30 mouse cellular contexts compared by ENCODE assay signal in genomic region chr8:10785801-10786200, GRCm38 (mm10).
A peak's percentile ranks its signal among the peaks of the same experiment; 100 is the strongest.
DNase-seq lines count a peak whose midpoint lies in the region; ATAC-seq and TF ChIP-seq lines count a peak whose summit lies in the region.
"Had no signal": no experiment of that assay in that cellular context is flagged by ENCODE, and none has a peak within 500 bp of the region (broad histone marks: within the 10 kb centered on the region; RNA-seq: fewer than 3 reads in every experiment).

No protein-coding gene starts in this region.

- no peaks in the 10 kb centered on the region for H3K27me3 ChIP-seq in embryonic facial prominence, embryonic 11.5 days (ENCODE audit: control insufficient read depth, insufficient read depth, low read length)
- H3K27me3 ChIP-seq in embryonic facial prominence, embryonic 10.5 days (replicated peaks; ENCODE audit: low read depth, poor library complexity, severe bottlenecking): no peaks in the 10 kb centered on the region
- 0 out of 2 replicates have a peak, but pooled peaks cover 5% of the 10 kb centered on the region for H3K27me3 ChIP-seq in hindbrain, embryonic 10.5 days (ENCODE audit: insufficient read depth, poor library complexity, severe bottlenecking)
- H3K27me3 ChIP-seq in hindbrain, embryonic 12.5 days: no peaks in the 10 kb centered on the region
- no peaks in the 10 kb centered on the region for H3K27me3 ChIP-seq in midbrain, embryonic 14.5 days (ENCODE audit: control insufficient read depth, insufficient read depth, low read length)
- no peaks in the 10 kb centered on the region for H3K27me3 ChIP-seq in midbrain, postnatal 0 days (ENCODE audit: insufficient read depth, low read length)
- H3K27me3 ChIP-seq: heart, embryonic 13.5 days; limb, embryonic 15.5 days; liver, embryonic 13.5 days; neural tube, embryonic 12.5 days; Patski had no signal

- H3K27ac ChIP-seq in embryonic facial prominence, embryonic 11.5 days (replicated peaks; ENCODE audit: low read depth, low read length): no peak overlapping the region
- no peak overlapping the region for H3K27ac ChIP-seq in embryonic facial prominence, embryonic 10.5 days (replicated peaks)
- 0 out of 2 replicates have a peak overlapping the region, but pooled peaks have one; percentile 16 for H3K27ac ChIP-seq in hindbrain, embryonic 10.5 days
- no peak overlapping the region for H3K27ac ChIP-seq in hindbrain, embryonic 12.5 days
- no peak overlapping the region for H3K27ac ChIP-seq in midbrain, embryonic 14.5 days (replicated peaks; ENCODE audit: low read depth, low read length)
- H3K27ac ChIP-seq in midbrain, postnatal 0 days (ENCODE audit: low read depth, low read length): no peak overlapping the region
- H3K27ac ChIP-seq: heart, embryonic 13.5 days; limb, embryonic 10.5 days; limb, embryonic 15.5 days; liver, embryonic 13.5 days; midbrain, embryonic 12.5 days; neural tube, embryonic 12.5 days had no signal

- TF ChIP-seq CTCF in midbrain, postnatal 0 days (IDR thresholded peaks at IDR 0.05): no peak

- no peak overlapping the region for H3K4me3 ChIP-seq in embryonic facial prominence, embryonic 11.5 days (ENCODE audit: low read depth, low read length)
- no peak overlapping the region for H3K4me3 ChIP-seq in embryonic facial prominence, embryonic 10.5 days
- H3K4me3 ChIP-seq in hindbrain, embryonic 10.5 days: no peak overlapping the region
- no peak overlapping the region for H3K4me3 ChIP-seq in hindbrain, embryonic 12.5 days
- no peak overlapping the region for H3K4me3 ChIP-seq in midbrain, embryonic 14.5 days (replicated peaks; ENCODE audit: low read depth, low read length)
- no peak overlapping the region for H3K4me3 ChIP-seq in midbrain, postnatal 0 days (ENCODE audit: low read depth, low read length)
- H3K4me3 ChIP-seq: heart, embryonic 13.5 days; limb, embryonic 10.5 days; limb, embryonic 15.5 days; liver, embryonic 13.5 days; midbrain, embryonic 12.5 days; myocyte; neural tube, embryonic 12.5 days had no signal

- DNase-seq in embryonic facial prominence, embryonic 11.5 days (ENCODE audit: low spot score): peak; percentile 26
- DNase-seq in embryonic facial prominence, embryonic 10.5 days (ENCODE audit: low spot score): no peak
- DNase-seq in hindbrain, embryonic 10.5 days (ENCODE audit: low spot score): no peak
- peak; percentile 31 for DNase-seq in midbrain, embryonic 14.5 days
- DNase-seq in midbrain, postnatal 0 days (ENCODE audit: low spot score): no peak
- DNase-seq: adrenal gland, postnatal 25 days; cerebellum, adult 18-20 months; cerebellum, postnatal 10 days; gastrocnemius, postnatal 25 days; heart, adult 18-20 months; heart, postnatal 10 days; kidney, adult 18-20 months; kidney, postnatal 4 days; liver, embryonic 13.5 days; lung, adult 18-20 months; lung, postnatal 10 days; right cerebral cortex, adult 18-20 months; spleen, adult 18-20 months; thymus, postnatal 25 days had no signal

- WGBS in embryonic facial prominence, embryonic 11.5 days: 76% methylated on average over 4 of the region's 4 CpGs
- 85% methylated on average over 4 of the region's 4 CpGs for WGBS in embryonic facial prominence, embryonic 10.5 days
- 84% methylated on average over 4 of the region's 4 CpGs for WGBS in hindbrain, embryonic 10.5 days
- WGBS in hindbrain, embryonic 12.5 days: 79% methylated on average over 4 of the region's 4 CpGs
- 68% methylated on average over 4 of the region's 4 CpGs for WGBS in midbrain, embryonic 14.5 days
- 55% methylated on average over 4 of the region's 4 CpGs for WGBS in midbrain, postnatal 0 days

- H3K9me3 ChIP-seq in embryonic facial prominence, embryonic 11.5 days (replicated peaks; ENCODE audit: control insufficient read depth, low read length): no peaks in the 10 kb centered on the region
- no peaks in the 10 kb centered on the region for H3K9me3 ChIP-seq in embryonic facial prominence, embryonic 10.5 days
- H3K9me3 ChIP-seq in hindbrain, embryonic 10.5 days: no peaks in the 10 kb centered on the region
- no peaks in the 10 kb centered on the region for H3K9me3 ChIP-seq in hindbrain, embryonic 12.5 days (replicated peaks)
- H3K9me3 ChIP-seq in midbrain, embryonic 14.5 days (ENCODE audit: control insufficient read depth, low read length): no peaks in the 10 kb centered on the region
- H3K9me3 ChIP-seq in midbrain, postnatal 0 days (ENCODE audit: low read length): no peaks in the 10 kb centered on the region
- H3K9me3 ChIP-seq: G1E; heart, embryonic 13.5 days; limb, embryonic 10.5 days; limb, embryonic 15.5 days; liver, embryonic 13.5 days; midbrain, embryonic 12.5 days; neural tube, embryonic 12.5 days had no signal

- H3K9ac ChIP-seq in embryonic facial prominence, embryonic 11.5 days (replicated peaks; ENCODE audit: low read length): no peak overlapping the region
- no peak overlapping the region for H3K9ac ChIP-seq in hindbrain, embryonic 12.5 days
- H3K9ac ChIP-seq in midbrain, embryonic 14.5 days (replicated peaks; ENCODE audit: low read length): no peak overlapping the region
- H3K9ac ChIP-seq in midbrain, postnatal 0 days (replicated peaks; ENCODE audit: low read length, poor library complexity, severe bottlenecking): no peak overlapping the region
- H3K9ac ChIP-seq: heart, embryonic 13.5 days; limb, embryonic 15.5 days; liver, embryonic 13.5 days; midbrain, embryonic 12.5 days; neural tube, embryonic 12.5 days had no signal

- ATAC-seq in embryonic facial prominence, embryonic 11.5 days (replicated peaks; ENCODE audit: insufficient number of reproducible peaks, low FRiP score, low TSS enrichment, low read depth): no peak
- no peak for ATAC-seq in hindbrain, embryonic 12.5 days (ENCODE audit: low FRiP score)
- no peak for ATAC-seq in midbrain, embryonic 14.5 days (ENCODE audit: low FRiP score, low TSS enrichment)
- ATAC-seq in midbrain, postnatal 0 days (ENCODE audit: low FRiP score): no peak
- no peak for ATAC-seq in erythroblast, adult 5-6 weeks (replicated peaks; ENCODE audit: low FRiP score, poor library complexity, severe bottlenecking)
- ATAC-seq: hindbrain, embryonic 16.5 days; Patski had no signal

- no peaks in the 10 kb centered on the region for H3K36me3 ChIP-seq in embryonic facial prominence, embryonic 11.5 days (replicated peaks; ENCODE audit: control insufficient read depth, insufficient read depth, low read depth, low read length)
- H3K36me3 ChIP-seq in embryonic facial prominence, embryonic 10.5 days (replicated peaks): no peaks in the 10 kb centered on the region
- no peaks in the 10 kb centered on the region for H3K36me3 ChIP-seq in hindbrain, embryonic 10.5 days
- no peaks in the 10 kb centered on the region for H3K36me3 ChIP-seq in hindbrain, embryonic 12.5 days
- H3K36me3 ChIP-seq in midbrain, embryonic 14.5 days (ENCODE audit: control insufficient read depth, insufficient read depth, low read length): no peaks in the 10 kb centered on the region
- no peaks in the 10 kb centered on the region for H3K36me3 ChIP-seq in midbrain, postnatal 0 days (ENCODE audit: insufficient read depth, low read length)
- H3K36me3 ChIP-seq: G1E; heart, embryonic 13.5 days; limb, embryonic 10.5 days; limb, embryonic 15.5 days; liver, embryonic 13.5 days; midbrain, embryonic 12.5 days; neural tube, embryonic 12.5 days had no signal

- H3K4me2 ChIP-seq in embryonic facial prominence, embryonic 11.5 days (ENCODE audit: low read depth, low read length): no peak overlapping the region
- no peak overlapping the region for H3K4me2 ChIP-seq in hindbrain, embryonic 12.5 days (replicated peaks)
- H3K4me2 ChIP-seq in midbrain, embryonic 14.5 days (ENCODE audit: low read length): no peak overlapping the region
- no peak overlapping the region for H3K4me2 ChIP-seq in midbrain, postnatal 0 days (ENCODE audit: low read depth, low read length, poor library complexity, severe bottlenecking)
- H3K4me2 ChIP-seq: heart, embryonic 13.5 days; limb, embryonic 15.5 days; liver, embryonic 13.5 days; midbrain, embryonic 12.5 days; neural tube, embryonic 12.5 days had no signal

- no peaks in the 10 kb centered on the region for H3K4me1 ChIP-seq in embryonic facial prominence, embryonic 11.5 days (ENCODE audit: control insufficient read depth, insufficient read depth, low read length)
- H3K4me1 ChIP-seq in embryonic facial prominence, embryonic 10.5 days: peaks cover 9% of the 10 kb centered on the region; the same call in 1 of the 2 replicates
- H3K4me1 ChIP-seq in hindbrain, embryonic 10.5 days (replicated peaks): peaks cover 8% of the 10 kb centered on the region
- peaks cover 4% of the 10 kb centered on the region; the same call in 1 of the 2 replicates for H3K4me1 ChIP-seq in hindbrain, embryonic 12.5 days
- H3K4me1 ChIP-seq in midbrain, embryonic 14.5 days (ENCODE audit: control insufficient read depth, insufficient read depth, low read length): no peaks in the 10 kb centered on the region; the same call in 1 of the 2 replicates
- H3K4me1 ChIP-seq in midbrain, postnatal 0 days (ENCODE audit: insufficient read depth, low read length): peaks cover 10% of the 10 kb centered on the region; the same call in 1 of the 2 replicates
- H3K4me1 ChIP-seq: heart, embryonic 13.5 days; liver, embryonic 13.5 days; neural tube, embryonic 12.5 days had no signal

Comparison
In these comparisons a context has a peak if more than half of its experiments do, and no peak if none do; other contexts are left out.
1. DNase-seq: peak in embryonic facial prominence, embryonic 11.5 days (single experiment) and midbrain, embryonic 14.5 days (single experiment); none in embryonic facial prominence, embryonic 10.5 days (single experiment), hindbrain, embryonic 10.5 days (single experiment) and midbrain, postnatal 0 days (single experiment).